ENCODE assay signal across 9 mouse cellular contexts in genomic region chr6:129558946-129559640, GRCm38 (mm10). TPM values are rescaled to one million over a fixed set of nuclear protein-coding genes. Genes with fewer than 3 reads are reported as not detected.
DNase-seq lines count a peak whose midpoint lies in the region; TF ChIP-seq lines count a peak whose summit lies in the region.
"Had no signal": no experiment of that assay in that cellular context is flagged by ENCODE, and none has a peak within 500 bp of the region (broad histone marks: within the 10 kb centered on the region; RNA-seq: fewer than 3 reads in every experiment).

No protein-coding gene starts in this region.

- H3K36me3 ChIP-seq in MEL (ENCODE audit: control insufficient read depth in 1 of 2, insufficient read depth in 2 of 2, low read length in 2 of 2), result peaks cover 0 to 16% of the 10 kb centered on the region in 2 experiments; a peak in 2 of 4 replicates
- no peaks in the 10 kb centered on the region for H3K36me3 ChIP-seq in forebrain, embryonic 10.5 days (replicated peaks)

- peak overlapping the region; percentile 45; the same call in 1 of the 2 replicates for H3K9ac ChIP-seq in MEL (ENCODE audit: control insufficient read depth, low read depth, low read length, poor library complexity, severe bottlenecking)

- TF ChIP-seq CTCF in MEL (IDR thresholded peaks at IDR 0.05 in 2 of 3, conservative IDR thresholded peaks at IDR 0.05 in 1 of 3; ENCODE audit: control insufficient read depth in 1 of 3, insufficient read depth in 1 of 3, low read depth in 2 of 3, low read length in 3 of 3, poor library complexity in 1 of 3, severe bottlenecking in 1 of 3), result peak; percentile 87 to 95 (median 87)

- intact Hi-C loops in heart, postnatal 36 days (cut with DNase I), result loop anchor here (1.0 to 5.0 kb wide), 3 partner anchors 14 to 166 kb away; no protein-coding TSS in a partner anchor

- H3K4me1 ChIP-seq in MEL (ENCODE audit: control insufficient read depth in 1 of 2, insufficient read depth in 2 of 2, low read length in 2 of 2), result peaks cover 15 to 20% of the 10 kb centered on the region in 2 experiments
- H3K4me1 ChIP-seq in forebrain, embryonic 10.5 days, result peaks cover 19% of the 10 kb centered on the region

- H3K79me2 ChIP-seq in MEL (ENCODE audit: control insufficient read depth, insufficient read depth, low read length, poor library complexity), result no peaks in the 10 kb centered on the region

- peak overlapping the region; percentile 35 to 41 for H3K4me3 ChIP-seq in MEL (ENCODE audit: control insufficient read depth in 1 of 2, insufficient read depth in 1 of 2, low read depth in 2 of 2, low read length in 2 of 2)
- no peak overlapping the region for H3K4me3 ChIP-seq in forebrain, embryonic 10.5 days

- TF ChIP-seq RAD21 in MEL (IDR thresholded peaks at IDR 0.05; ENCODE audit: low read depth, low read length), result peak; percentile 93

- no peak overlapping the region; the same call in 1 of the 2 replicates for H3K27ac ChIP-seq in MEL (ENCODE audit: control insufficient read depth, low read depth, low read length)
- peak overlapping the region; percentile 71 for H3K27ac ChIP-seq in forebrain, embryonic 10.5 days
- H3K27ac ChIP-seq: macrophage had no signal

- peaks cover 0 to 3% of the 10 kb centered on the region in 2 experiments; a peak in 3 of 4 replicates for H3K27me3 ChIP-seq in MEL (ENCODE audit: control insufficient read depth in 1 of 2, insufficient read depth in 2 of 2, low read length in 2 of 2)
- no peaks in the 10 kb centered on the region for H3K27me3 ChIP-seq in forebrain, embryonic 10.5 days (ENCODE audit: poor library complexity, severe bottlenecking)

- peak; percentile 81 for DNase-seq in MEL (ENCODE audit: low read depth, low spot score)
- peak; percentile 68 for DNase-seq in c-Kit-positive CD71-negative TER-119-negative erythroid progenitor cells, embryonic 14.5 days (ENCODE audit: low read depth)
- peak; percentile 66 for DNase-seq in forebrain, embryonic 10.5 days (ENCODE audit: extremely low spot score, low spot score)
- DNase-seq in heart, postnatal 36 days, result peak; percentile 64 to 74
- DNase-seq in large intestine, adult 2 months (ENCODE audit: low read depth, low spot score), result peak; percentile 48
- peak; percentile 79 for DNase-seq in lung, postnatal 10 days
- DNase-seq in retina, embryonic 14.5 days (ENCODE audit: low spot score), result peak; percentile 82
- peak; percentile 81 for DNase-seq in thymus, postnatal 4 days

- no peaks in the 10 kb centered on the region for H3K9me3 ChIP-seq in MEL (replicated peaks; ENCODE audit: insufficient read depth, low read length)
- no peaks in the 10 kb centered on the region for H3K9me3 ChIP-seq in forebrain, embryonic 10.5 days

- no peak for TF ChIP-seq EP300 in MEL (IDR thresholded peaks at IDR 0.05; ENCODE audit: low read depth in 1 of 2, low read length in 2 of 2)

- 22% methylated on average over 12 of the region's 12 CpGs for WGBS in forebrain, embryonic 10.5 days
- WGBS in large intestine, adult 2 months, result 12% methylated on average over 12 of the region's 12 CpGs

- no peak for TF ChIP-seq POLR2A in MEL (IDR thresholded peaks at IDR 0.05; ENCODE audit: control insufficient read depth in 1 of 2, insufficient read depth in 1 of 2, low read depth in 1 of 2, low read length in 2 of 2, poor library complexity in 1 of 2)

TF ChIP-seq in MEL, 35 proteins besides CTCF, POLR2A, EP300 and RAD21:
- TF ChIP-seq HCFC1 (IDR thresholded peaks at IDR 0.05; ENCODE audit: low read depth, low read length) (0 out of 2 replicates have a peak, but pooled peaks have one; percentile 19), GATA1 (IDR thresholded peaks at IDR 0.05; ENCODE audit: low read depth, low read length) (0 out of 2 replicates have a peak, but pooled peaks have one; percentile 1), ETS1 (IDR thresholded peaks at IDR 0.05; ENCODE audit: low read depth, low read length) (no peak), MAFK (IDR thresholded peaks at IDR 0.05; ENCODE audit: borderline replicate concordance, low read depth, low read length) (no peak), USF1 (IDR thresholded peaks at IDR 0.05; ENCODE audit: low read depth, low read length) (peak; percentile 69; the same call in 1 of the 2 replicates), ZC3H11A (IDR thresholded peaks at IDR 0.05; ENCODE audit: low read depth, low read length) (peak; percentile 84), SMC3 (IDR thresholded peaks at IDR 0.05; ENCODE audit: low read depth, low read length) (peak; percentile 94), MAX (IDR thresholded peaks at IDR 0.05; ENCODE audit: low read length) (peak; percentile 91), MYB (IDR thresholded peaks at IDR 0.05; ENCODE audit: low read depth, low read length) (no peak), TAL1 (IDR thresholded peaks at IDR 0.05; ENCODE audit: low read length) (no peak), ELF1 (IDR thresholded peaks at IDR 0.05; ENCODE audit: low read depth, low read length) (no peak), BHLHE40 (IDR thresholded peaks at IDR 0.05; ENCODE audit: borderline replicate concordance, low read depth, low read length) (peak; percentile 26; the same call in 1 of the 2 replicates), TCF12 (IDR thresholded peaks at IDR 0.05; ENCODE audit: low read depth, low read length) (no peak), MYC (IDR thresholded peaks at IDR 0.05; ENCODE audit: low read depth, low read length) (peak; percentile 73), SIN3A (IDR thresholded peaks at IDR 0.05; ENCODE audit: low read length) (peak; percentile 40; the same call in 1 of the 2 replicates)

RNA-seq across cellular contexts. Expression of gene Klre1, which starts 18.6 kb away (rescaled TPM):
- total RNA-seq in MEL (2012; rRNA removed), result not detected in 2 replicates
- polyA plus RNA-seq in MEL (2012; ENCODE audit: insufficient read depth in 1 of 2, insufficient read length in 2 of 2, low read depth in 1 of 2, low replicate concordance in 2 of 2, missing spikeins in 1 of 2), result not detected
- polyA plus RNA-seq in forebrain, embryonic 10.5 days (2016; fragmentation: Nextera tagmentation; extraction: Ambion mirVana), result not detected in 2 replicates
- not detected for total RNA-seq in heart, postnatal 36 days (2021)
- 0.16 and 0.19 TPM in 2 replicates for polyA plus RNA-seq in large intestine, adult 2 months (2012; rRNA removed)
- polyA plus RNA-seq: macrophage had no signal

RNA-seq across cellular contexts. Expression of gene Gabarapl1, which starts 26.1 kb away (rescaled TPM):
- 61.3 and 65.7 TPM in 2 replicates for total RNA-seq in MEL (2012; rRNA removed)
- polyA plus RNA-seq in MEL (2012; ENCODE audit: insufficient read depth in 1 of 2, insufficient read length in 2 of 2, low read depth in 1 of 2, low replicate concordance in 2 of 2, missing spikeins in 1 of 2), result 10 to 100 TPM in 1 of 2 experiments, not detected in 1; 99.5 TPM
- 40.4 and 43.5 TPM in 2 replicates for polyA plus RNA-seq in forebrain, embryonic 10.5 days (2016; fragmentation: Nextera tagmentation; extraction: Ambion mirVana)
- total RNA-seq in heart, postnatal 36 days (2021), result 100 to 1,000 TPM; 151 to 152 TPM
- polyA plus RNA-seq in large intestine, adult 2 months (2012; rRNA removed), result 20.2 and 21.5 TPM in 2 replicates

RNA-seq across cellular contexts. Expression of gene Klrd1, which starts 32.5 kb away (rescaled TPM):
- not detected in 2 replicates for total RNA-seq in MEL (2012; rRNA removed)
- not detected for polyA plus RNA-seq in MEL (2012; ENCODE audit: insufficient read depth in 1 of 2, insufficient read length in 2 of 2, low read depth in 1 of 2, low replicate concordance in 2 of 2, missing spikeins in 1 of 2)
- polyA plus RNA-seq in forebrain, embryonic 10.5 days (2016; fragmentation: Nextera tagmentation; extraction: Ambion mirVana), result not detected in 2 replicates
- total RNA-seq in heart, postnatal 36 days (2021), result under 1 TPM in 1 of 2 experiments, not detected in 1; 0.38 TPM
- polyA plus RNA-seq in large intestine, adult 2 months (2012; rRNA removed), result 0.36 and 0.91 TPM in 2 replicates

RNA-seq across cellular contexts. Expression of gene Tmem52b, which starts 46.7 kb away (rescaled TPM):
- not detected in 2 replicates for total RNA-seq in MEL (2012; rRNA removed)
- polyA plus RNA-seq in MEL (2012; ENCODE audit: insufficient read depth in 1 of 2, insufficient read length in 2 of 2, low read depth in 1 of 2, low replicate concordance in 2 of 2, missing spikeins in 1 of 2), result not detected
- polyA plus RNA-seq in forebrain, embryonic 10.5 days (2016; fragmentation: Nextera tagmentation; extraction: Ambion mirVana), result not detected in 2 replicates
- not detected for total RNA-seq in heart, postnatal 36 days (2021)
- not detected in 2 replicates for polyA plus RNA-seq in large intestine, adult 2 months (2012; rRNA removed)
- polyA plus RNA-seq: macrophage had no signal

RNA-seq across cellular contexts. Expression of gene Olr1, which starts 52.1 kb away (rescaled TPM):
- total RNA-seq in MEL (2012; rRNA removed), result 0.03 TPM in 1 of 2 replicates, not detected in the other
- polyA plus RNA-seq in MEL (2012; ENCODE audit: insufficient read depth in 1 of 2, insufficient read length in 2 of 2, low read depth in 1 of 2, low replicate concordance in 2 of 2, missing spikeins in 1 of 2), result under 1 TPM in 1 of 2 experiments, not detected in 1; 0.06 TPM
- polyA plus RNA-seq in forebrain, embryonic 10.5 days (2016; fragmentation: Nextera tagmentation; extraction: Ambion mirVana), result 0.06 TPM in 1 of 2 replicates, not detected in the other
- under 1 TPM; 0.08 to 0.16 TPM for total RNA-seq in heart, postnatal 36 days (2021)
- 0.07 TPM in 1 of 2 replicates, not detected in the other for polyA plus RNA-seq in large intestine, adult 2 months (2012; rRNA removed)
